Mouse (Mus musculus): ENCODE results near the gene Pdxk. TPM values are rescaled to one million over a fixed set of nuclear protein-coding genes. Genes with fewer than 3 reads are reported as not detected.

Pdxk gene
- total RNA-seq, 2 experiments from 2014 or later = 95.6 to 96.1 TPM

GRCm38 (mm10) chr10:78456696-78457095 lies 8.1 kb downstream of the Pdxk start:
- peak overlapping the region; percentile 84 for H3K27ac ChIP-seq

GRCm38 (mm10) chr10:78452641-78453040 lies 12.1 kb downstream of the Pdxk start:
- no peak for TF ChIP-seq CTCF (conservative IDR thresholded peaks at IDR 0.05)
- H3K27ac ChIP-seq = peak overlapping the region; percentile 77; the same call in 1 of the 2 replicates
- DNase-seq (ENCODE audit: low spot score in 2 of 2) = no peak

More at GRCm38 (mm10) chr10:78456696-78457095, 8.1 kb downstream of the Pdxk start:
- TF ChIP-seq CTCF (conservative IDR thresholded peaks at IDR 0.05) = no peak
- peak; percentile 35 to 51 for DNase-seq (ENCODE audit: low spot score in 2 of 2)
- peak overlapping the region; percentile 9; the same call in 1 of the 2 replicates for H3K4me3 ChIP-seq

GRCm38 (mm10) chr10:78450761-78451160 lies 14.0 kb downstream of the Pdxk start:
- TF ChIP-seq CTCF (conservative IDR thresholded peaks at IDR 0.05) = peak; percentile 66
- H3K4me3 ChIP-seq = no peak overlapping the region
- DNase-seq (ENCODE audit: low spot score in 2 of 2) = no peak
- no peak overlapping the region for H3K27ac ChIP-seq

More at GRCm38 (mm10) chr10:78452641-78453040, 12.1 kb downstream of the Pdxk start:
- H3K4me3 ChIP-seq = no peak overlapping the region

DNA sequence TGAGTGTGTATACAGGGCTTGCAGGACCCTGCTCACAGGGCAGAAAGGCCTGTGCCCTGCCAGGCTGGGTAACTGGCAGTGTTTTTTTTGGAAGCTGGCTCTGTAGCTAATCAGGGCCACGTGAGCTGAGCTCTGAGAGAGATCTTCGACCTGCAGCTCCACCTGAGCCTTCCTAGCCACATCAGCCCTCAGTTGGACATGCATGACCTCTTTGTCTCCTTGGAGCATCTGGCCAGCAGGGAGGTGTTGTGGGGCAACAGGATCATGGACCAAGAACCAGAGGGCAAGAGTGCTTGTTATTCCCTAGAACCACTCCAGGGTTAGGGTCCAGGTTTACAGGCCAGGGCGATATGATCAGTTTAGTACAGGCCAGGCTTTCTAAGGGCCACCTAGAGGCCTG lies 17.4 kb downstream of the Pdxk start:
- Histone ChIP-seq H3K27ac (peak overlapping the region; percentile 18; the same call in 1 of the 2 replicates), H3K4me3 (no peak overlapping the region)
- DNase-seq (ENCODE audit: low spot score in 2 of 2) = no peak
- TF ChIP-seq CTCF (conservative IDR thresholded peaks at IDR 0.05) = no peak

DNA sequence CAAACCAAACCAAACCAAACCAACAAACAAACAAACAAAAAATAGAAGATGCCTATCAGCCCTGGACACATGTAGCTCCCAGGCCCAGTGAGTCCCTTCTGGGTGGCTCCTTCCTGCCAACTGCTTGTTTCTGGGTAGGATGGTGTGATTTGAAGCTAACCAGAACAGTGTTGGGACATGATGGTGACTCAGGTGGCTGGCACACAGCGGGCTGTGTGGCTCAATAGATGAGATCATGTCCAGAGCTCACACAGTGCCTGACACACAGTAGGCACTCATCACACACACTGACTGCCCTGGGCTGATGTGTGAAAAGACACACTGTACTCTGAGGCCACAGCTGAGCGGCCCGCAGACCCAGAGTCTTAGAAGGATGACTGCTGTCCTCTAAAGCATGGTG lies 18.6 kb downstream of the Pdxk start:
- no peak for DNase-seq (ENCODE audit: low spot score in 2 of 2)
- Histone ChIP-seq H3K27ac (no peak overlapping the region; the same call in 1 of the 2 replicates), H3K4me3 (no peak overlapping the region)
- TF ChIP-seq CTCF (conservative IDR thresholded peaks at IDR 0.05) = no peak

DNA sequence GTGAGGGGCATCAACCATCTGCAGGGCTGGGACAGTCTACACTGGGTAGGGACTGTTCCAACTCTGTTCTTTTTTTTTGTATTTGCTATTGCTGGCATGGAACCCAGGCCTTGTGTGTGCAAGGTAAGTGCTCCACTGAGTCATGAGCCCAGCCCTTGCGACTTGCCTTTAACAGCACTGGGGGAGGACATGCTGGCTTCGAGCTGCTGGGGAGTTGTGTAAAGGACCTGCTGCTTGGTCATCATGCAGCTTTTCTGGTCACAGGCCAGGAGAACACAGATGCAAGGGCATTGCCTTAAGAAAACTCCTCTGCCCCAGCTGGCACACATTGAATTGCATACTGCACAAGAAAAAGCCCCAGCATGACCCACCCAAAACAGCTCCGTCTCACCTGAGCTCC lies 22.5 kb downstream of the Pdxk start:
- no peak for DNase-seq (ENCODE audit: low spot score in 2 of 2)
- H3K27ac ChIP-seq = no peak overlapping the region
- no peak overlapping the region for H3K4me3 ChIP-seq
- no peak for TF ChIP-seq CTCF (conservative IDR thresholded peaks at IDR 0.05)

- H3K27ac ChIP-seq = no peak overlapping the region
- no peak for TF ChIP-seq CTCF (conservative IDR thresholded peaks at IDR 0.05)
- no peak for DNase-seq (ENCODE audit: low spot score in 2 of 2)
- no peak overlapping the region for H3K4me3 ChIP-seq
Observed at GRCm38 (mm10) chr10:78441606-78442005, 23.2 kb downstream of the Pdxk start.

DNA sequence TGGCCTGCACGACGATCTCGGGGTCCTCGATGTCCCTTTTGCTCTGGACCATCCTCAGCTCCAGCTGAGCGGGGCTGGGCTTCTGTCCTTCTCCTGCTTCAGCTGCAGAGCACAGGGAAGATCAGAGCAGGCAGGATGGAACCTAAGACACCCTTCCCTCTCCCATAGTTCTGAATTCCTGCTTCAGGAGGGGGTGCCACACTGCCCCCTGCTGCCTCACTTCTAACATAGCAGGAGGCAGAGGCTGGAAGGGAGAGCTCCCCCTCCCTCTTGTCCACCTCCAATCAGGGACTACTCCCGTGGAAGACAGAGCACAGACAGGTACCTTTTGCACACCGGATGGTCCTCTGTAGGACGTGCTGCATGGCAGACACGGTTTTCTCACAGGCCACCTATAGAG lies 24.0 kb downstream of the Pdxk start:
- peak; percentile 89 for TF ChIP-seq CTCF (conservative IDR thresholded peaks at IDR 0.05)
- H3K4me3 ChIP-seq = no peak overlapping the region
- peak in 1 of 2 experiments; percentile 48 for DNase-seq (ENCODE audit: low spot score in 2 of 2)
- H3K27ac ChIP-seq = no peak overlapping the region

DNA sequence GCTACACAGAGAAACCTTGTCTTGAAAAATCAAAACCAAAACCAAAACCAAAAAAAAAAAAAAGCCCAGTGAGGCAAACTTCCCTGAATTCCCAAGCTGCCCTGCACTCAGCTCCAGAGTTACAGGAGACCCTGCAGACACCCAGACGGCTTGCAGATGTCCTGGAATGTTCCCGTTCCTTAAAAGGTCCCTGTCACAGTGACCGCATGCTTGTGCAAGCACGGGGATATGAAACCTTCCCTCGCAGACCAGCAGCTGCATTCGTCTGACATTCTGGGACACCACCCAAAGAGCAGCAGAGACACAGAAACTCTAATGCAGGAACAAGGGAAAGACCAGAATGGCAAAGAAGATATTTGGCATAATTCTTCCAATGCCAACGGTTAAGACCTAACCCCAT lies 24.8 kb downstream of the Pdxk start:
- TF ChIP-seq CTCF (conservative IDR thresholded peaks at IDR 0.05) = no peak

DNA sequence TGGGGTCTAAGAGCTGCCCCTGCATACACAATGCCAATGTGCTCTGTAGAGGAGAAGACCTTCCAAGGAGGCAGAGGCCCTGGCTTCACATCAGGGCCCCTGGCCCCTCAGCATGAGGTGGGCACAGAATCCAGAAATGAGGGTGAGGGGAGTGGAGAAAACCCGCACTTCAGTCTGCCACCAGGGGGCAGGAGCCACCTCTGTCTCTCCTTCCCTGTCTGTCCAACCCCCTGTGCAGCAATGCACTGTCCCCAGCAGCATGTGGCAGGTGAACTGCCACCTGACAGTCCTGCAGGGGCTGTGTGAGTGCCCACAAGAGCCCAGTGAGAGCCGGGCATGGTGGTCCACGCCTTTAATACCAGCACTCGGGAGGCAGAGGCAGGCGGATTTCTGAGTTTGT lies 25.2 kb downstream of the Pdxk start:
- peak; percentile 74 for TF ChIP-seq CTCF (conservative IDR thresholded peaks at IDR 0.05)
- Histone ChIP-seq H3K27ac (no peak overlapping the region), H3K4me3 (no peak overlapping the region)
- DNase-seq (ENCODE audit: low spot score in 2 of 2) = no peak

More for the DNA sequence above, 24.8 kb downstream of the Pdxk start:
- no peak for DNase-seq (ENCODE audit: low spot score in 2 of 2)
- Histone ChIP-seq H3K4me3 (no peak overlapping the region), H3K27ac (no peak overlapping the region)

GRCm38 (mm10) chr10:78438094-78438493 lies 26.7 kb downstream of the Pdxk start:
- peak; percentile 74 to 92 for DNase-seq (ENCODE audit: low spot score in 2 of 2)
- Histone ChIP-seq H3K4me3 (no peak overlapping the region), H3K27ac (peak overlapping the region; percentile 39; the same call in 1 of the 2 replicates)
- TF ChIP-seq CTCF (conservative IDR thresholded peaks at IDR 0.05) = peak; percentile 99

- H3K27ac ChIP-seq = no peak overlapping the region
- TF ChIP-seq CTCF (conservative IDR thresholded peaks at IDR 0.05) = no peak
- DNase-seq (ENCODE audit: low spot score in 2 of 2) = no peak
- H3K4me3 ChIP-seq = no peak overlapping the region
Observed at GRCm38 (mm10) chr10:78432853-78433252, 31.9 kb downstream of the Pdxk start.

DNA sequence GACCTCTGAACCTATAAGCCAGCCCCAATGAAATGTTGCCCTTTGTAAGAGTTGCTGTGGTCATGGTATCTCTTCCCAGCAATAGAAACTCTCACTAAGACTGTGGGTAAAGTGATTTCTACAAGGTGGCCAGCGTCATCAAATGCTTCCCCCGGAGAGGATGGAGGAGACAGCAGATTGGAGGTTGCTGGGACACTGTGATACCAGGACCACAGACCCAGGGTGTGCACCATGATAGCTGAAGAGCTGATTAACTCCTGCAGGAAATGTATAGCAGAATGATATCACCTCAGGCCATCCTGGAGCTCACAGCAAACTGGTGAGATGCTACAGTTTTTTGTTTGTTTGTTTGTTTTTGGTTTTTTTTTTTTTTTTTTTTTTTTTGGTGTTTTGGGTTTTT lies 35.0 kb downstream of the Pdxk start:
- DNase-seq (ENCODE audit: low spot score in 2 of 2) = no peak
- no peak overlapping the region for H3K27ac ChIP-seq
- TF ChIP-seq CTCF (conservative IDR thresholded peaks at IDR 0.05) = no peak
- no peak overlapping the region for H3K4me3 ChIP-seq

GRCm38 (mm10) chr10:78429180-78429579 lies 35.6 kb downstream of the Pdxk start:
- H3K4me3 ChIP-seq = no peak overlapping the region
- no peak overlapping the region for H3K27ac ChIP-seq
- no peak for TF ChIP-seq CTCF (conservative IDR thresholded peaks at IDR 0.05)
- DNase-seq (ENCODE audit: low spot score in 2 of 2) = no peak
